Mouse (Mus musculus): ENCODE data around the gene Ephb4. TPM values are rescaled to one million over a fixed set of nuclear protein-coding genes. Genes with fewer than 3 reads are reported as not detected.

Gene Ephb4
- polyA plus RNA-seq, 1 experiment from 2014 or later = 32.1 TPM

DNA sequence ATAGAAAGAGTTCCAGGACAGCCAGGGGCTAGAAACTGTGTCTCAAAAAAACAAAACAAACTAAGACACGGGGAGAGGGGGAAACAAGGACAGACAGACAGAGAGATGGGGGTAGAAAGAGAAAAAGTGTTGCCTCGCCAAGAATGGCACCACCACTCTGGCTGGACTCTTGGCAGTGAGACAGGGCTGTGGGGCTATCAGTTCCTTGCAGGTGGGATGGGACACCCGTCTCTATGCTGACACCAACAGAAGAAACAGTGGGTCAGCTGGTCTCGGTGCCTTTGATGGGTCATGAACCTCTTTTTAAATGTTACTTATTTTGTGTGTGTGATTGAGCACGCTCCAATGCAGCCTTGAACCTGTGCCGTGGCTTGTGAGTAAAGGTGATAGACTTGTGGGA lies 9.7 kb upstream of the Ephb4 start:
- H3K27me3 ChIP-seq (ENCODE audit: control insufficient read depth, insufficient read depth, low read length) = no peaks in the 10 kb centered on the region
- peak overlapping the region; percentile 91 for H3K27ac ChIP-seq (ENCODE audit: low read length)
- H3K4me2 ChIP-seq (ENCODE audit: low read depth, low read length) = no peak overlapping the region
- 74% methylated on average over 6 of the region's 6 CpGs for WGBS
- H3K9ac ChIP-seq (ENCODE audit: low read length) = no peak overlapping the region
- no peak for ATAC-seq (replicated peaks; ENCODE audit: extremely low read depth, insufficient read depth, low FRiP score)
- no peak overlapping the region for H3K4me3 ChIP-seq (ENCODE audit: low read length)
- H3K36me3 ChIP-seq (ENCODE audit: control insufficient read depth, insufficient read depth) = no peaks in the 10 kb centered on the region
- H3K4me1 ChIP-seq (ENCODE audit: control insufficient read depth, insufficient read depth, low read length) = peaks cover 14% of the 10 kb centered on the region
- H3K9me3 ChIP-seq (replicated peaks; ENCODE audit: control insufficient read depth, low read length) = 0 out of 2 replicates have a peak, but pooled peaks cover 3% of the 10 kb centered on the region

DNA sequence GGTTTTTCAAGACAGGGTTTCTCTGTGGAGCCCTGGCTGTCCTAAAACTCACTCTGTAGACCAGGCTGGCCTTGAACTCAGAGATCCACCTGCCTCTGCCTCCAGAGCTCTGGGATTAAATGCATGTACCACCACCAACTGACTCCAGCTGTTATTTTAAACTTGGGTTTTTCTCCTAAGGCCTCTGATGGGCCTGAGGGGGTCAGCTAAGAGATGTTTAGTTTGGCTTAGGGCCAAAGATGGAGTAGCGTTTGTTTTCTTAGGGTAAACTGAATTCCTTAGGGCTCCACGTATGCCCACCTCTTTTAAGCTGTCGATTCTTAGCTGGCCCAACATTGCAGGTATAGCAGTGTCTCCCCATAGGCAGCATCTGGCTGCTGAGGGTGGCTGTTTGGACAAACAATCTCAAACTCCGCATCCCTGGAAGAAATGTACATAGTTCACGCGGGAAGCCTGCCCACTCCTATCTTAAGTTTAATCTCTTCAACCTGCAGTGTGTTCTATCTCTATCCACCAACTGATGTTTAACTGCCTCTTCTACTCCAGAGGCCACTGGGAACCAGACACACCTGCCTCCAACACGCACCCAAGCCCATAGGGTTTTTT lies 7.4 kb upstream of the Ephb4 start:
- 52% methylated on average over 7 of the region's 7 CpGs for whole genome bisulfite sequencing
- Histone ChIP-seq H3K9me3 (replicated peaks; ENCODE audit: control insufficient read depth, low read length) (0 out of 2 replicates have a peak, but pooled peaks cover 3% of the 10 kb centered on the region), H3K4me2 (ENCODE audit: low read depth, low read length) (no peak overlapping the region), H3K27me3 (ENCODE audit: control insufficient read depth, insufficient read depth, low read length) (no peaks in the 10 kb centered on the region), H3K9ac (ENCODE audit: low read length) (no peak overlapping the region), H3K27ac (ENCODE audit: low read length) (no peak overlapping the region), H3K4me1 (ENCODE audit: control insufficient read depth, insufficient read depth, low read length) (peaks cover 25% of the 10 kb centered on the region), H3K36me3 (ENCODE audit: control insufficient read depth, insufficient read depth) (no peaks in the 10 kb centered on the region), H3K4me3 (ENCODE audit: low read length) (no peak overlapping the region)
- no peak for ATAC-seq (replicated peaks; ENCODE audit: extremely low read depth, insufficient read depth, low FRiP score)

DNA sequence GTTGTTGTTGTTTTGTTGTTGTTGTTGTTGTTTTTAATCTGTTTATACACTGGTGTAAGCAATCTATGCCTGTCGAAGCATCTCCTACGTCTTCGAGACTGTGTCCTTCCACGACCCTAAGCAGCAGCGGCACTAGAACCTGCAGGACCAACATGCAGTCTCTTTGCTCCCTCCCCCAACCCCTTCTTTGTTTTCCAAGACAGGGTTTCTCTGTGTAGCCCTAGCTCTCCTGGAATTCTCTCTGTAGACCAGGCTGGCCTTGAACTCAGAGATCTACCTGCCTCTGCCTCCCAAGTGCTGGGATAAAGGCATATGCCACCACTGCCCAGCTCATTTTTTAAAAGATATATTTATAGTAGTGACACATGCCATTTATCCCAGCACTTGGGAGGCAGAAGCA lies 6.5 kb upstream of the Ephb4 start:
- H3K4me3 ChIP-seq (ENCODE audit: low read length) = no peak overlapping the region
- no peaks in the 10 kb centered on the region for H3K36me3 ChIP-seq (ENCODE audit: control insufficient read depth, insufficient read depth)
- H3K9me3 ChIP-seq (replicated peaks; ENCODE audit: control insufficient read depth, low read length) = 0 out of 2 replicates have a peak, but pooled peaks cover 3% of the 10 kb centered on the region
- 89% methylated on average over 5 of the region's 5 CpGs for WGBS
- no peak overlapping the region for H3K4me2 ChIP-seq (ENCODE audit: low read depth, low read length)
- no peaks in the 10 kb centered on the region for H3K27me3 ChIP-seq (ENCODE audit: control insufficient read depth, insufficient read depth, low read length)
- peaks cover 21% of the 10 kb centered on the region for H3K4me1 ChIP-seq (ENCODE audit: control insufficient read depth, insufficient read depth, low read length)
- H3K27ac ChIP-seq (ENCODE audit: low read length) = no peak overlapping the region
- ATAC-seq (replicated peaks; ENCODE audit: extremely low read depth, insufficient read depth, low FRiP score) = no peak
- no peak overlapping the region for H3K9ac ChIP-seq (ENCODE audit: low read length)

DNA sequence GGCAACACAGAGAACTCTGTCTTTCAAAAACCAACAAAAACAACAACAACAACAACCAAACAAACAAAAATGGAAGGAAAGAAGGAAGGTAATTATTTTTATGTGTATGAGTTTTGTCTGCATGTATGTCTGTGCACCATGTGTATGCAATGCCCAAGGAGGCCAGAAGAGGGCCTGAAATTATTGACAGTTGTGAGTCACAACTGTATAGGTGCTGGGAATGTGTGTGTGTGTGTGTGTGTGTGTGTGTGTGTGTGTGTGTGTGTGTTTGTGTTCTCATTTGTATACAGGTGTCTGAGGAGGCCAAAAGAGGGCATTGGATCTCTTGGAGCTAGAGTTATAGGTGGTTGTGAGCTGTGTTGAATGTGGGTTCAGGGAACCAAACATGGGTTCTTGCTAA lies 6.0 kb upstream of the Ephb4 start:
- Histone ChIP-seq H3K9me3 (replicated peaks; ENCODE audit: control insufficient read depth, low read length) (0 out of 2 replicates have a peak, but pooled peaks cover 3% of the 10 kb centered on the region), H3K36me3 (ENCODE audit: control insufficient read depth, insufficient read depth) (no peaks in the 10 kb centered on the region), H3K4me1 (ENCODE audit: control insufficient read depth, insufficient read depth, low read length) (peaks cover 22% of the 10 kb centered on the region), H3K9ac (ENCODE audit: low read length) (no peak overlapping the region), H3K27ac (ENCODE audit: low read length) (no peak overlapping the region), H3K4me2 (ENCODE audit: low read depth, low read length) (no peak overlapping the region), H3K27me3 (ENCODE audit: control insufficient read depth, insufficient read depth, low read length) (no peaks in the 10 kb centered on the region), H3K4me3 (ENCODE audit: low read length) (no peak overlapping the region)
- no peak for ATAC-seq (replicated peaks; ENCODE audit: extremely low read depth, insufficient read depth, low FRiP score)

DNA sequence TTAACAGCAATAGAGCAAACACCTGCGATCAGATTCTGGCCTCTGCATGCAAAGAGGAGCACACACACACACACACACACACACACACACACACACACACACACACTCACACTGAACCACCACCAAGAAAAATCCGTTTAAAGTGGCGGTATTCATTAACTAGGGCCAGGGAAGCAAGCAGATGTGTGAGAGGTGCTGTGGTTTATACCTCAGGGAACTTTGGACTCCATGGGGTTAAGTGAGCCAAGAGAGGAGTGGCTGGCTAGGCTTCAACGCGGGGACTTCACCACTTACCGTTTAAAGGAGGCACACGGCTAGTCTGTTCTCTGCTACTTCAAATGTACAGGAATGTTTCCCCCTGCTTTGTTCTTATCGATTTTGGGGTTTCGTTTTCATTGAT lies 4.1 kb upstream of the Ephb4 start:
- H3K27me3 ChIP-seq (ENCODE audit: control insufficient read depth, insufficient read depth, low read length) = no peaks in the 10 kb centered on the region
- H3K27ac ChIP-seq (ENCODE audit: low read length) = peak overlapping the region; percentile 19; the same call in 1 of the 2 replicates
- peak overlapping the region; percentile 45; the same call in 1 of the 2 replicates for H3K9ac ChIP-seq (ENCODE audit: low read length)
- H3K9me3 ChIP-seq (replicated peaks; ENCODE audit: control insufficient read depth, low read length) = 0 out of 2 replicates have a peak, but pooled peaks cover 3% of the 10 kb centered on the region
- WGBS = 13% methylated on average over 9 of the region's 9 CpGs
- peak overlapping the region; percentile 43 for H3K4me2 ChIP-seq (ENCODE audit: low read depth, low read length)
- ATAC-seq (replicated peaks; ENCODE audit: extremely low read depth, insufficient read depth, low FRiP score) = no peak
- H3K4me1 ChIP-seq (ENCODE audit: control insufficient read depth, insufficient read depth, low read length) = peaks cover 18% of the 10 kb centered on the region
- 0 out of 2 replicates have a peak overlapping the region, but pooled peaks have one; percentile 8 for H3K4me3 ChIP-seq (ENCODE audit: low read length)
- H3K36me3 ChIP-seq (ENCODE audit: control insufficient read depth, insufficient read depth) = no peaks in the 10 kb centered on the region

DNA sequence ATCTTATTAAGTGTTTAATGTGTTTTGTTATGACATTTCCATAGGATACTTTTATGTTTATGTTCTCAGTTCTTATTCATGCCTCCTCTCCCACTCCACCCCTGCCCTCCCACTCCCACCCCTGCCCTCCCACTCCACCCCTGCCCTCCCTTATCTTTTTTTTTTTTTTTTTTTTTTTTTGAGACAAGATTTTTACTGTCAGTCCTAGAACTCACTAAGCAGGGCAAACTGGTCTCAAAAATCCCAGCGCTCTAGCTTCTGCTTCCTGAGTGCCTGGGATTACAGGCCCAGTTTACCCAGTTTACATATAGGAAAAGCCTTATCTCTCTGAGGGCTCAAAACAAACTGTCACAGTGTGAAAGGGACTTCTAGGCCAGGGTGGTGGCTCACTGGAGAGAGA lies 3.5 kb upstream of the Ephb4 start:
- Histone ChIP-seq H3K27me3 (ENCODE audit: control insufficient read depth, insufficient read depth, low read length) (no peaks in the 10 kb centered on the region), H3K36me3 (ENCODE audit: control insufficient read depth, insufficient read depth) (no peaks in the 10 kb centered on the region), H3K27ac (ENCODE audit: low read length) (peak overlapping the region; percentile 19; the same call in 1 of the 2 replicates), H3K4me3 (ENCODE audit: low read length) (no peak overlapping the region), H3K4me2 (ENCODE audit: low read depth, low read length) (no peak overlapping the region), H3K9me3 (replicated peaks; ENCODE audit: control insufficient read depth, low read length) (0 out of 2 replicates have a peak, but pooled peaks cover 3% of the 10 kb centered on the region), H3K4me1 (ENCODE audit: control insufficient read depth, insufficient read depth, low read length) (peaks cover 22% of the 10 kb centered on the region), H3K9ac (ENCODE audit: low read length) (no peak overlapping the region)
- no peak for ATAC-seq (replicated peaks; ENCODE audit: extremely low read depth, insufficient read depth, low FRiP score)
- 68% methylated on average over 1 of the region's 1 CpGs for WGBS

DNA sequence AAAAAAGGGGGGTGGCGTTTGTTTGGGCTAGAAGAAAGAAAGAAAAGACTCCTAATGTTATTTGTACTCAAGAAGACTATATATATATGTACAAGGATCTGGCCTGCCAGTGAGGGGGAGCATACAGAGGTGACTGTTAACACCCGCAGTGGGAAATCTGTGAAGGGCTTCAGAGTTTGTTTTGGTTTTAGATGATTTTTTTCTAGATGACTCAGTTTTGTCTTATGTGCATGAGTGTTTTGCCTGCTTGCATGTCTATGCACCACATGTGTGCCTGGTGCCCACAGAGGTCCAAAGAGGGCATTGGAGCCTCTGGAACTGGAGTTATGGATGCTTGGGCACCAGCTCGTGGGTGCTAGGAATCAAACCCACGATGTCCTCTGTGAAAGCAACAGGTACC lies 2.9 kb upstream of the Ephb4 start:
- ATAC-seq (replicated peaks; ENCODE audit: extremely low read depth, insufficient read depth, low FRiP score) = no peak
- Histone ChIP-seq H3K4me2 (ENCODE audit: low read depth, low read length) (no peak overlapping the region), H3K4me3 (ENCODE audit: low read length) (no peak overlapping the region), H3K36me3 (ENCODE audit: control insufficient read depth, insufficient read depth) (no peaks in the 10 kb centered on the region), H3K27ac (ENCODE audit: low read length) (peak overlapping the region; percentile 36; the same call in 1 of the 2 replicates), H3K9me3 (replicated peaks; ENCODE audit: control insufficient read depth, low read length) (0 out of 2 replicates have a peak, but pooled peaks cover 3% of the 10 kb centered on the region), H3K27me3 (ENCODE audit: control insufficient read depth, insufficient read depth, low read length) (no peaks in the 10 kb centered on the region), H3K9ac (ENCODE audit: low read length) (no peak overlapping the region), H3K4me1 (ENCODE audit: control insufficient read depth, insufficient read depth, low read length) (peaks cover 26% of the 10 kb centered on the region)
- WGBS = 79% methylated on average over 4 of the region's 4 CpGs

DNA sequence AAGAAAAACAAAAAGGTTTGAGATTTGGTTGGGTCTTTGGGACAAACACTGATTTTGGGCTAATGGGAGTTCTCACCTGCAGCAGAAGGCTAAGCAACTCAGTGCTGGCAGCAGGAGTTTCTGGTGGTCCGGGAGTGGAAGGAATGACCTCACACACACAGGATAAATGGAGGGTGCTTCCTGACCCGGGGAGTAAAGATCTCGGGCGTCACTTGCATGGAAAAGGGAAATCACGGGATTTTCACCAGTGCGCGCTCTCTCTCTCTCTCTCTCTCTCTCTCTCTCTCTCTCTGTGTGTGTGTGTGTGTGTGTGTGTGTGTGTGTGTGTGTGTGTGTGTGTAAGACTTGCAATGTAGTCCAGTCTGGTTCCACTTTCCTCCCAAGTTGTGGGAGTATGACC lies 2.1 kb upstream of the Ephb4 start:
- no peak overlapping the region for H3K4me3 ChIP-seq (ENCODE audit: low read length)
- no peak for ATAC-seq (replicated peaks; ENCODE audit: extremely low read depth, insufficient read depth, low FRiP score)
- no peak overlapping the region for H3K9ac ChIP-seq (ENCODE audit: low read length)
- no peaks in the 10 kb centered on the region for H3K36me3 ChIP-seq (ENCODE audit: control insufficient read depth, insufficient read depth)
- WGBS = 22% methylated on average over 7 of the region's 7 CpGs
- H3K9me3 ChIP-seq (replicated peaks; ENCODE audit: control insufficient read depth, low read length) = 0 out of 2 replicates have a peak, but pooled peaks cover 3% of the 10 kb centered on the region
- H3K27ac ChIP-seq (ENCODE audit: low read length) = peak overlapping the region; percentile 98
- peaks cover 35% of the 10 kb centered on the region for H3K4me1 ChIP-seq (ENCODE audit: control insufficient read depth, insufficient read depth, low read length)
- H3K4me2 ChIP-seq (ENCODE audit: low read depth, low read length) = peak overlapping the region; percentile 94; the same call in 1 of the 2 replicates
- no peaks in the 10 kb centered on the region for H3K27me3 ChIP-seq (ENCODE audit: control insufficient read depth, insufficient read depth, low read length)

DNA sequence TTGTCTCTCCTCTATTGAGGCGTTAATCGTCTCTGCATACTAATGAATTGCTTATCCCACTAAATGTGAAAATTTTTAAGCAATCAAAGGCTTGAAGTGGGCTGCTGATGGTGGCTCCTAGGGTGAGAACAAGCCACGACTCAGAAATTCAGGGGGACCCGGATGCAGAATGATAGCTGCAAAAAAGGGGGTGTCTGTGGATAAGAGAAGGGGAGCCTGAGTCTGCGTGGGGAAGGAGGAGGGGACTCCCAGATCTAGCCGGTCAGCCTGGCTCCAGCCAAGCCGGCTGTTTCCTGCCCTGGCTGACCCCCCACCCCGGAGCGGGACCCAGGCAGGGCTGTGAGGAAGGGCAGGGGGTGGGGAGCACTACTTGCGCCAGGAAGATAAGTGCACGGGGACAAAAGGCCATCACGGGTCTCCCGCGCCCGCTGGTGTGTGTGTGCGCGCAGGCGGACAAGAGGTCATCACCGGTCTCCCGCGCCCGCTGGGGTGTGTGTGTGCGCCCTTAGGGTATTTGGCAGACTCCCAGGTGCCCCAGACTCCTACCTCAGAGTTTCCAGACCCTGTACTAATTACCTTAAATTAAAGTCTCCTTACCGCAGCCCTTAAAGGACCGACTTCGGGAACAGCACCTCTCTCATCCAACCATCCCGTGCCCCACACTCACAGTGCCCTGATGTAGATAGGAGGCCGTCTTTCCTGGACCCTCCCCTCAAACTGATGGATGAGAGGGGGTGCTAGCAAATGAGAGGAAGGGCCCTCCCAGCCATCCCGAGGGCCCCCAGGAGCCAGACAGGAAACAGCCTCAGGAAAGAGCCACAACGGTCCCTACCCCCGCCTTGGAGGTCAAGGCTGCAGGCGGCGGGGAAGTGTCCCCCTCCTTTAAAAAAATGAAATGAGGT lies 1.2 kb upstream of the Ephb4 start:
- H3K9ac ChIP-seq (ENCODE audit: low read length) = peak overlapping the region; percentile 76
- peak overlapping the region; percentile 94 for H3K4me2 ChIP-seq (ENCODE audit: low read depth, low read length)
- WGBS = under 1% methylated on average over 33 of the region's 33 CpGs
- peak overlapping the region; percentile 90 for H3K4me3 ChIP-seq (ENCODE audit: low read length)
- 0 out of 2 replicates have a peak, but pooled peaks cover 3% of the 10 kb centered on the region for H3K9me3 ChIP-seq (replicated peaks; ENCODE audit: control insufficient read depth, low read length)
- peak; percentile 46 for ATAC-seq (replicated peaks; ENCODE audit: extremely low read depth, insufficient read depth, low FRiP score)
- no peaks in the 10 kb centered on the region for H3K27me3 ChIP-seq (ENCODE audit: control insufficient read depth, insufficient read depth, low read length)
- peak overlapping the region; percentile 98 for H3K27ac ChIP-seq (ENCODE audit: low read length)
- H3K36me3 ChIP-seq (ENCODE audit: control insufficient read depth, insufficient read depth) = 0 out of 2 replicates have a peak, but pooled peaks cover 3% of the 10 kb centered on the region
- peaks cover 39% of the 10 kb centered on the region for H3K4me1 ChIP-seq (ENCODE audit: control insufficient read depth, insufficient read depth, low read length)
